ENCODE assay signal across 8 mouse cellular contexts in genomic region chr11:107573847-107574246, GRCm38 (mm10). TPM values are rescaled to one million over a fixed set of nuclear protein-coding genes. Genes with fewer than 3 reads are reported as not detected.
A peak's percentile ranks its signal among the peaks of the same experiment; 100 is the strongest.
DNase-seq lines count a peak whose midpoint lies in the region; ATAC-seq lines count a peak whose summit lies in the region.
"Had no signal": no experiment of that assay in that cellular context is flagged by ENCODE, and none has a peak within 500 bp of the region (broad histone marks: within the 10 kb centered on the region; RNA-seq: fewer than 3 reads in every experiment).

No protein-coding gene starts in this region.

- peak; percentile 45 for DNase-seq in adrenal gland, adult 8-10 months
- peak; percentile 12 for DNase-seq in embryo, embryonic 9.5 days (ENCODE audit: extremely low spot score)
- DNase-seq in heart, postnatal 4 days = peak; percentile 73
- no peak for DNase-seq in forebrain, embryonic 14.5 days (ENCODE audit: low spot score)
- no peak for DNase-seq in spleen, postnatal 36 days (ENCODE audit: low spot score in 2 of 2)

- no peaks in the 10 kb centered on the region for H3K27me3 ChIP-seq in liver, embryonic 15.5 days
- no peaks in the 10 kb centered on the region for H3K27me3 ChIP-seq in forebrain, embryonic 14.5 days (replicated peaks; ENCODE audit: control insufficient read depth, insufficient read depth, low read length)
- no peaks in the 10 kb centered on the region for H3K27me3 ChIP-seq in forebrain, embryonic 13.5 days
- H3K27me3 ChIP-seq: limb, embryonic 13.5 days had no signal

- peak; percentile 34 for ATAC-seq in liver, embryonic 15.5 days (ENCODE audit: insufficient read depth)
- no peak for ATAC-seq in forebrain, embryonic 14.5 days
- ATAC-seq in forebrain, embryonic 13.5 days = no peak

- H3K4me2 ChIP-seq in liver, embryonic 15.5 days = no peak overlapping the region
- no peak overlapping the region for H3K4me2 ChIP-seq in forebrain, embryonic 14.5 days (ENCODE audit: low read length)
- no peak overlapping the region for H3K4me2 ChIP-seq in forebrain, embryonic 13.5 days
- H3K4me2 ChIP-seq: limb, embryonic 13.5 days had no signal

- peaks cover 20% of the 10 kb centered on the region for H3K4me1 ChIP-seq in liver, embryonic 15.5 days (replicated peaks)
- no peaks in the 10 kb centered on the region for H3K4me1 ChIP-seq in forebrain, embryonic 14.5 days (ENCODE audit: control insufficient read depth, insufficient read depth, low read length)
- H3K4me1 ChIP-seq in forebrain, embryonic 13.5 days = no peaks in the 10 kb centered on the region

- 58% methylated on average over 6 of the region's 6 CpGs for WGBS in liver, embryonic 15.5 days (ENCODE audit: insufficient replicate concordance)
- 76% methylated on average over 6 of the region's 6 CpGs for WGBS in forebrain, embryonic 14.5 days
- 66% methylated on average over 6 of the region's 6 CpGs for WGBS in forebrain, embryonic 13.5 days

- peaks cover 51% of the 10 kb centered on the region for H3K36me3 ChIP-seq in liver, embryonic 15.5 days (replicated peaks)
- H3K36me3 ChIP-seq in forebrain, embryonic 14.5 days (ENCODE audit: control insufficient read depth, insufficient read depth, low read length) = peaks cover 40% of the 10 kb centered on the region
- peaks cover 58% of the 10 kb centered on the region for H3K36me3 ChIP-seq in forebrain, embryonic 13.5 days (ENCODE audit: poor library complexity, severe bottlenecking)

- peak overlapping the region; percentile 20; the same call in 1 of the 2 replicates for H3K27ac ChIP-seq in liver, embryonic 15.5 days (replicated peaks)
- no peak overlapping the region for H3K27ac ChIP-seq in forebrain, embryonic 14.5 days (ENCODE audit: low read depth, low read length)
- no peak overlapping the region for H3K27ac ChIP-seq in forebrain, embryonic 13.5 days
- H3K27ac ChIP-seq: limb, embryonic 13.5 days had no signal

- no peaks in the 10 kb centered on the region for H3K9me3 ChIP-seq in liver, embryonic 15.5 days (replicated peaks)
- no peaks in the 10 kb centered on the region for H3K9me3 ChIP-seq in forebrain, embryonic 14.5 days (replicated peaks; ENCODE audit: control insufficient read depth, low read length)
- H3K9me3 ChIP-seq in forebrain, embryonic 13.5 days (replicated peaks) = no peaks in the 10 kb centered on the region
- H3K9me3 ChIP-seq: limb, embryonic 13.5 days had no signal

- no peak overlapping the region for H3K4me3 ChIP-seq in liver, embryonic 15.5 days (replicated peaks)
- no peak overlapping the region for H3K4me3 ChIP-seq in forebrain, embryonic 14.5 days (ENCODE audit: low read depth, low read length)
- no peak overlapping the region for H3K4me3 ChIP-seq in forebrain, embryonic 13.5 days
- H3K4me3 ChIP-seq: limb, embryonic 13.5 days had no signal

- H3K9ac ChIP-seq in liver, embryonic 15.5 days = no peak overlapping the region
- no peak overlapping the region for H3K9ac ChIP-seq in forebrain, embryonic 14.5 days (ENCODE audit: low read length)
- no peak overlapping the region for H3K9ac ChIP-seq in forebrain, embryonic 13.5 days
- H3K9ac ChIP-seq: limb, embryonic 13.5 days had no signal

RNA-seq across cellular contexts. Expression of gene Helz, which starts 26.1 kb away (rescaled TPM):
- 10 to 100 TPM; 28.9 to 43.1 (median 34.7) TPM for total RNA-seq in adrenal gland, adult 8-10 months (2022)
- total RNA-seq in heart, postnatal 4 days (2021) = 10 to 100 TPM; 26.0 to 27.4 TPM
- polyA plus RNA-seq in liver, embryonic 15.5 days (2015; fragmentation: Nextera tagmentation; extraction: Ambion mirVana) = 5.6 and 7.1 TPM in 2 replicates
- 12.8 and 19.5 TPM in 2 replicates for polyA plus RNA-seq in forebrain, embryonic 14.5 days (2014; fragmentation: Nextera tagmentation; extraction: Ambion mirVana)
- 15.6 and 15.9 TPM in 2 replicates for polyA plus RNA-seq in forebrain, embryonic 13.5 days (2015; fragmentation: Nextera tagmentation; extraction: Ambion mirVana)

Comparison
In these comparisons a context has a peak if more than half of its experiments do, and no peak if none do; other contexts are left out.
1. DNase-seq: peak in adrenal gland, adult 8-10 months (single experiment), embryo, embryonic 9.5 days (single experiment) and heart, postnatal 4 days (single experiment); none in forebrain, embryonic 14.5 days (single experiment) and spleen, postnatal 36 days (0 of 2).